Comparison of ENCODE assay signal across 17 mouse cellular contexts in genomic region chr12:107667836-107668235, GRCm38 (mm10).
DNase-seq lines count a peak whose midpoint lies in the region; TF ChIP-seq lines count a peak whose summit lies in the region.
"Had no signal": no experiment of that assay in that cellular context is flagged by ENCODE, and none has a peak within 500 bp of the region (broad histone marks: within the 10 kb centered on the region; RNA-seq: fewer than 3 reads in every experiment).

No protein-coding gene starts in this region.

- peak overlapping the region; percentile 44; the same call in 1 of the 2 replicates for H3K27ac ChIP-seq in layer of hippocampus, adult 2 months
- H3K27ac ChIP-seq: embryonic facial prominence, embryonic 10.5 days; embryonic facial prominence, embryonic 12.5 days; forebrain, embryonic 10.5 days; forebrain, embryonic 12.5 days had no signal

- DNase-seq in layer of hippocampus, adult 2 months (ENCODE audit: low spot score in 2 of 2): no peak
- DNase-seq in layer of hippocampus, adult 8-10 months (ENCODE audit: low spot score in 2 of 2): no peak
- peak; percentile 56 for DNase-seq in layer of hippocampus, postnatal 10 days (ENCODE audit: low spot score in 2 of 2)
- DNase-seq in layer of hippocampus, adult 11-12 months (ENCODE audit: low spot score): no peak
- DNase-seq in fat pad, adult 2 months (ENCODE audit: extremely low read depth, low read depth, low spot score): peak; percentile 49
- DNase-seq: adrenal gland, adult 8-10 months; adrenal gland, postnatal 14 days; adrenal gland, postnatal 36 days; B cell, adult 2 months; cerebellum, adult 11-12 months; cerebellum, adult 2 months; cerebellum, adult 9-10 months; cerebellum, postnatal 25 days had no signal

- no peak for TF ChIP-seq CTCF in layer of hippocampus, adult 2 months (conservative IDR thresholded peaks at IDR 0.05)

- no peak overlapping the region for H3K4me3 ChIP-seq in layer of hippocampus, adult 2 months
- H3K4me3 ChIP-seq: embryonic facial prominence, embryonic 10.5 days; embryonic facial prominence, embryonic 12.5 days; forebrain, embryonic 10.5 days; forebrain, embryonic 12.5 days had no signal

Comparison
In these comparisons a context has a peak if more than half of its experiments do, and no peak if none do; other contexts are left out.
1. DNase-seq: peak in layer of hippocampus, postnatal 10 days (2 of 2) and fat pad, adult 2 months (single experiment); none in layer of hippocampus, adult 2 months (0 of 2), layer of hippocampus, adult 8-10 months (0 of 2) and layer of hippocampus, adult 11-12 months (single experiment).